Mouse (Mus musculus) embryonic facial prominence, embryonic 11.5 days (tissue): ENCODE measurements around the gene Shisa9. TPM values are rescaled to one million over a fixed set of nuclear protein-coding genes. Genes with fewer than 3 reads are reported as not detected.

Experiments
- ATAC-seq: fragments of 200-750 bp; cut with Nextera tagmentation; replicated peaks from 2 replicates; pipeline ENCODE4 v1.8.0; 2017; ENCODE audit warnings: low read depth; ENCODE audit not compliant: insufficient number of reproducible peaks, low FRiP score, low TSS enrichment
- DNase-seq: peaks from one replicate; pipeline ENCODE4 v3.0.0-alpha.2; 2015; ENCODE audit warnings: low spot score
- H3K27ac ChIP-seq: fragments of 300-500 bp; sonication (generic); replicated peaks from 2 replicates; pipeline ENCODE4 v1.5.1; 2014; ENCODE audit warnings: mild to moderate bottlenecking, low read depth, low read length, control low read depth
- H3K27me3 ChIP-seq: fragments of 300-500 bp; sonication (generic); 2 replicates; pipeline ENCODE4 v1.6.1; 2014; ENCODE audit warnings: mild to moderate bottlenecking, low read length, moderate library complexity, mixed read lengths; ENCODE audit not compliant: control insufficient read depth, insufficient read depth
- H3K36me3 ChIP-seq: fragments of 300-500 bp; sonication (generic); replicated peaks from 2 replicates; pipeline ENCODE4 v1.6.1; 2014; ENCODE audit warnings: low read depth, mild to moderate bottlenecking, low read length, moderate library complexity, mixed read lengths; ENCODE audit not compliant: control insufficient read depth, insufficient read depth
- H3K4me1 ChIP-seq: fragments of 300-500 bp; sonication (generic); 2 replicates; pipeline ENCODE4 v1.6.1; 2014; ENCODE audit warnings: low read length, mixed read lengths; ENCODE audit not compliant: control insufficient read depth, insufficient read depth
- H3K4me2 ChIP-seq: fragments of 300-500 bp; sonication (generic); 2 replicates; pipeline ENCODE4 v1.6.1; 2014; ENCODE audit warnings: low read depth, mild to moderate bottlenecking, control low read depth, low read length, moderate library complexity
- H3K4me3 ChIP-seq: fragments of 300-500 bp; sonication (generic); 2 replicates; pipeline ENCODE4 v1.5.1; 2014; ENCODE audit warnings: low read depth, low read length, control low read depth
- H3K9ac ChIP-seq: fragments of 300-500 bp; sonication (generic); replicated peaks from 2 replicates; pipeline ENCODE4 v1.6.1; 2014; ENCODE audit warnings: mild to moderate bottlenecking, control low read depth, low read length
- H3K9me3 ChIP-seq: fragments of 300-500 bp; sonication (generic); replicated peaks from 2 replicates; pipeline ENCODE4 v1.6.1; 2016; ENCODE audit warnings: mild to moderate bottlenecking, low read length, inconsistent platforms, mixed read lengths; ENCODE audit not compliant: control insufficient read depth
- WGBS: fragments of 180-500 bp; shearing (Covaris S2); extraction: QIAGEN DNeasy Blood & Tissue Kit; methylation state at CpG from one replicate; pipeline ENCODE4 v1.1.7; 2014; 5-methylcytosine and 5-hydroxymethylcytosine counted together
- polyA plus RNA-seq: library from polyadenylated mRNA; unstranded; fragments of >200 nt; fragmentation: Nextera tagmentation; extraction: Ambion mirVana; gene quantifications from 2 replicates; pipeline ENCODE4 v1.2.1, GENCODE M21; 2014

The Shisa9 gene
- polyA plus RNA-seq, 1 experiment from 2014 or later = 0.46 TPM

DNA sequence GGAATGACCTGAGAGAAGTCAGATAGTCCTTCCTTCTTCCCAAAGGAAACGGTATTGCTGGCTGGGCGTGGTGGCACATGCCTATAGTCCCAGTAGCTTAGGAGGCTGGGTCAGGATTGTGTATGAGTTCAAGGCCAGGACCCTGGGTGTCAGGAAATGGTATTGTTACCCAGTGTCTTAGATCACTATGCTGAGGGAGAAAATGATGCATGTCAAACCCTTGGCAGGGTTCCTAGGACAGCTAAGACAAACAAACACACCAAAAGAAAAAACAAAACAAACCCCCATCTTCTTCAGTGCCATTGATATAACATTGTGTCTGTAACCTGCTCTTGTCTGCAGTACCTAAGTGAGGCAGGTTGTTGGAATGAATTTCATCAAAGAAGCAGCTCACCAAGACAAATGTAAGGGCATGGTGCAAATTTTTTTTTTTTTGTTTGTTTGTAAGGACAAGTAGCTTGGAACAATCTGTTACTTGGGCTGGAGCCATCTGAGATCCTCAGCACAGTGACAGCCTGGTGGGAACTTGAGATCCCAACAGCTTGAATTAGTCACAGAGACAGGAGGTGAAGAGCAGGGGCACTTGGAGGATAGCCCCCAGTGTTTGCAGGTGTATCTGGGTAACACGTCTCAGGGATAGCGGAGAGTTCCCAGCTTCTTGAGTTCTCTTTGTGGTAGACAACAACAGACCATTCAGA lies 34.2 kb downstream of the Shisa9 start:
- Histone ChIP-seq H3K27ac (no peak overlapping the region), H3K36me3 (no peaks in the 10 kb centered on the region), H3K4me3 (no peak overlapping the region), H3K27me3 (no peaks in the 10 kb centered on the region), H3K4me2 (no peak overlapping the region), H3K9me3 (no peaks in the 10 kb centered on the region), H3K4me1 (no peaks in the 10 kb centered on the region), H3K9ac (no peak overlapping the region)
- WGBS = 75% methylated on average over 4 of the region's 4 CpGs
- ATAC-seq (no peak), DNase-seq (no peak)

DNA sequence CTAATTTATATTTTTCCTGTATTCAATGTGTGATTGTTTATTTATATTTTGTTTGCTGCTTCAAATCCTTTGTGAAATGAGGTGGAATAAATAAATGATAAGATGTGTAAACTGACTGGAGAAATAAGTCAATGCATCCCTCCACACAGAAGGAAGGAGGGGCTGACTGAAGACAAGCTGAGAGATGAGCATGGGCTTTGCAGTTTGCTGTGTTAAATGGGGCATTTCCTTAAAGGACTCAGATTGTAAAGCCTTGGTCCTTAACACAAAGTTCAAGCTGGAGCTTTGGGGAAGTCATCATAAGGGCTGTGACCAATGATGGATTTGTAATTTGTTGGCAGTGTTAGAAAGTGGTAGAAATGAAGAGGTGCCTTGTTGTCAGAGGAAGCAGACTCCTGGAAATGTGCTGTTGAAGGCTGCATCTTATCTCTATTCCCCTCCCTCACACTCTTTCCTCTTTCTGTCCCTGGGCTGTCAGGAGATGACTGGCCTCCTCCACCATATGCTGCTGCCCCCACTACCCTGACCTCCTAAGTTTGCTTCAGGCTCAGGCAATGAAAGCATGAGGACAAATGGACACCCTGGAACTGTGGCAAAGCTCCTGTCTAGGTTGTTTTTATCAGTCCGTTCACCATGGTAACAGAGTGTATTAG lies 36.3 kb downstream of the Shisa9 start:
- 90% methylated on average over 1 of the region's 1 CpGs for WGBS
- no peak overlapping the region for H3K9ac ChIP-seq

DNA sequence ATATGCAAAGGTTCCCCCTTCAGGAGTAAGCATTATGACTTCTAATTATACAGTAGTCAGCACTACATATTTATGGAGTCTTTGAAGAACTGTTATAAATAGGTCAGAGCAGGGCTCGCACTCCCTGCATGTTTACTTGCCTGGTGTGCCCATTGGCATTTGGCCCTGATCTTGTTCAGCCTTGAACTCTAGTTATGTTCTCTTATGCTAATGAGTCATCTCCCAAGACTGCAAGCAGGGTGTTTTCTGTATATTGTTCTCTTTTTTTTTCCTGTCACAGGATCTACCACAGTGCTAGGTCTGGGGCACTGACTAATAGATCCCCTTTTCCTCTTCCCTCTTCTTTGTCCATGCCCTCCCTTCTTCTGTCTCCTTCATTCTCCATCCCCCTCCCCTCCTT lies 48.5 kb downstream of the Shisa9 start:
- 96% methylated on average over 1 of the region's 1 CpGs for WGBS

More for the DNA sequence above, 36.3 kb downstream of the Shisa9 start:
- H3K9me3 ChIP-seq = no peaks in the 10 kb centered on the region
- no peak overlapping the region for H3K4me3 ChIP-seq
- no peaks in the 10 kb centered on the region for H3K36me3 ChIP-seq
- DNase-seq = no peak
- no peak overlapping the region for H3K4me2 ChIP-seq
- H3K4me1 ChIP-seq = no peaks in the 10 kb centered on the region
- no peaks in the 10 kb centered on the region for H3K27me3 ChIP-seq
- no peak overlapping the region for H3K27ac ChIP-seq
- no peak for ATAC-seq

DNA sequence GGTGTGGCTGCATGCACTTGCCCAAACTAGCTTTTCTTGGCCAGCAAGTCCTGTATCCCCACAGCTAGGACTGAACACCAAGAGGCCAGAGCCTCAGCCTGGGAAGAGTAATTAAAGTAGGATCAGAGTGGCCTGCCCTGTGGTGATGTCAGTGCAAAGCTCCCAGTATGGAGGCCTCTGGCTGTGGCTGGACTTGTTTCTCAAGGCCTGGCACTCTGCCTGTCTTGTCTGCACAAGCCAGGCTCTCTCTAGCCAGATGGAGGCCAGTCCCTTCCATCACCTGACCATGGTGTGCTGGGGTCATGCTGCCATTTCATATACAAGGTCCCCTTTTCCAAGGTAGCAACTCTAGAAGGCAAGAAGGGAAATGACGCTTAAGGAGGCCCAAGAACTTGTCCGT lies 51.0 kb downstream of the Shisa9 start:
- Histone ChIP-seq H3K4me2 (no peak overlapping the region), H3K9me3 (no peaks in the 10 kb centered on the region), H3K9ac (no peak overlapping the region), H3K4me3 (no peak overlapping the region), H3K36me3 (no peaks in the 10 kb centered on the region), H3K4me1 (no peaks in the 10 kb centered on the region), H3K27me3 (no peaks in the 10 kb centered on the region), H3K27ac (no peak overlapping the region)
- 91% methylated on average over 2 of the region's 2 CpGs for WGBS
- ATAC-seq (no peak), DNase-seq (no peak)

More for the DNA sequence above, 48.5 kb downstream of the Shisa9 start:
- ATAC-seq = no peak
- H3K36me3 ChIP-seq = no peaks in the 10 kb centered on the region
- DNase-seq = no peak
- no peaks in the 10 kb centered on the region for H3K9me3 ChIP-seq
- H3K9ac ChIP-seq = no peak overlapping the region
- H3K27me3 ChIP-seq = no peaks in the 10 kb centered on the region
- H3K4me3 ChIP-seq = no peak overlapping the region
- H3K4me1 ChIP-seq = no peaks in the 10 kb centered on the region
- no peak overlapping the region for H3K27ac ChIP-seq
- H3K4me2 ChIP-seq = no peak overlapping the region

DNA sequence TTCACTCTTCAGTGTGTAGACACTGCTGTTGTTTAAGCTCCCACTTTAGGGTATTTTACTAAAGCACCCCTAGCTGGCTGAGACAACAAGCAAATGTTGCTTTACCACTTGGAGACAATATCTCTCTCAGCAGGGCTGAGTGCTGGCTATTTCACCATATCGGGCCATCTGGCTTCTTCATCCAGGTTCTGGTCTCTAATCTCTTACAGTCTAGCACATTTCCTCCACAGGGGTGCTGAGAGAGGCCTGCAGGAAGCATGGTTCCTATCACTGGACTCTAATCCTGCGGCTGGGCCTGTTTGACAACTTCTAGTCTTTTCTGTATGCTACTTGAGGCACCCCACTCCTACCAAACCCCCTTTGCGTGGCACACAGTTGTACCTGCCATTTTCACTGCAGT lies 51.7 kb downstream of the Shisa9 start:
- no peak for ATAC-seq
- Histone ChIP-seq H3K27me3 (no peaks in the 10 kb centered on the region), H3K9me3 (no peaks in the 10 kb centered on the region), H3K4me1 (no peaks in the 10 kb centered on the region), H3K4me3 (no peak overlapping the region), H3K4me2 (no peak overlapping the region), H3K27ac (no peak overlapping the region), H3K9ac (no peak overlapping the region), H3K36me3 (no peaks in the 10 kb centered on the region)
- DNase-seq = no peak
- 79% methylated on average over 3 of the region's 3 CpGs for WGBS

DNA sequence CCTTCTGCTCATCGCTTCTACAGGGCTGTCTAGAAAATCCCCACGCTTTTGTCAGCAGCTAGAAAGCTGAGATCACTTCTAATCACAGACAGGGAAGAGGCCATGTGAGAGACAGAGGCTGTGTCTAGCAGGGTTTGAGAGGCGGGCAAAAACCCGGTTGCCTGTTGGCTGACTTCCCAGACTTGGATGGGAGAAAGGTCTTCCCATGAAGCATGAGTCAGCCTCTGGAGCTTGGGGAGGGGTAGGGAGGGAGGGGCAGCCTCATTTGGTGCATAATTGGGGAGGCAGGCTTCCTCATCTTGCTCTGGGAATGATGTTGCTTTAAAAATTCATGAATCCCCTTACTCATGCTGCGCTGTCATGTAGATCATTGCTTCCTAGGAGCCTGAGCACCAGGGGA lies 57.0 kb downstream of the Shisa9 start:
- H3K27ac ChIP-seq = no peak overlapping the region
- no peak overlapping the region for H3K4me2 ChIP-seq
- DNase-seq (no peak), ATAC-seq (no peak)
- H3K4me3 ChIP-seq = no peak overlapping the region
- WGBS = 87% methylated on average over 5 of the region's 5 CpGs
- H3K9me3 ChIP-seq = no peaks in the 10 kb centered on the region
- no peaks in the 10 kb centered on the region for H3K27me3 ChIP-seq
- H3K4me1 ChIP-seq = no peaks in the 10 kb centered on the region
- no peaks in the 10 kb centered on the region for H3K36me3 ChIP-seq
- H3K9ac ChIP-seq = no peak overlapping the region

DNA sequence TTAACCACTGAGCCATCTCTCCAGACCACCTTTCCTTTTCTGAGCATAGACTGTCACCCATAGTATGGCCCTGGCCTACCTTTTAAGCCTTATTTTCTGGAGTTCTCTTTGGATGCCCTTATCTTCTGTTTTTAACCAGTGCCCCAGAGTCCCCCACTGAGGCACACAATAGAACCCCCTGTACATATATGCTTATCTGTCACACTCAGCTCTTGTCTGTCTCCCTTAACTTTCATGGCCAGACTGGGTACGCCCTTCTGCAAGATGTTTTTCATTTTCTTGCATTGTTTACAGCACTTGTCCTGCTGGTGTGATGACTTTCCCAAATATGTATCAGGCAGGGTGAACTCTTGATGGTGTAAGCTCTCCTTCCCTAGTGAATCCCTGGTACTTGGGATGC lies 68.1 kb downstream of the Shisa9 start:
- no peak overlapping the region for H3K9ac ChIP-seq
- no peaks in the 10 kb centered on the region for H3K4me1 ChIP-seq
- H3K9me3 ChIP-seq = no peaks in the 10 kb centered on the region
- no peak overlapping the region for H3K4me2 ChIP-seq
- H3K36me3 ChIP-seq = no peaks in the 10 kb centered on the region
- H3K27me3 ChIP-seq = no peaks in the 10 kb centered on the region
- no peak overlapping the region for H3K27ac ChIP-seq
- H3K4me3 ChIP-seq = no peak overlapping the region
- no peak; the same call in 1 of the 2 replicates for ATAC-seq
- DNase-seq = no peak
- WGBS = 81% methylated on average over 1 of the region's 1 CpGs

DNA sequence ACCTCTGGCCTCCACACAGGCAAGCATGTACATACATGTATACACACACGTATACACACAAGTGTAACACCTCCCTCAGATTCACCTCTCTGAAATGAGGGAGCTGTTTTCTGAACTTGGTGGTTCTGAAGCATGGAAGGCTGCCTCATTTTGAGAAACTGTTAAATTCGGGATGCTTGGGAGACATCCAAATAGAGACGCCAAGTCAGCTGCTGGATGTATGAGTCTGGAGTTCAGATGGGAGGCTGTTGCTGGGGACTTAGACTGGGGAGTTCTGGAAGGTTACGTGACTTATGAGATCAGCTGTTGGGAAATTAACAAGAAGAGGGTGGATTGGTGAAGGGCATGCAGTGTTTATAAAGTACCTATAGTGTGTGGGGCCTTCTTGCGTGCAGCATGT lies 88.7 kb downstream of the Shisa9 start:
- H3K36me3 ChIP-seq = no peaks in the 10 kb centered on the region
- no peak overlapping the region for H3K27ac ChIP-seq
- H3K9me3 ChIP-seq = no peaks in the 10 kb centered on the region
- no peak for DNase-seq
- ATAC-seq = no peak
- no peak overlapping the region for H3K4me3 ChIP-seq
- no peaks in the 10 kb centered on the region for H3K27me3 ChIP-seq
- no peaks in the 10 kb centered on the region for H3K4me1 ChIP-seq
- 86% methylated on average over 5 of the region's 5 CpGs for WGBS
- no peak overlapping the region for H3K9ac ChIP-seq
- H3K4me2 ChIP-seq = no peak overlapping the region
